ENCODE assay signal across 22 mouse cellular contexts in the genomic region with DNA sequence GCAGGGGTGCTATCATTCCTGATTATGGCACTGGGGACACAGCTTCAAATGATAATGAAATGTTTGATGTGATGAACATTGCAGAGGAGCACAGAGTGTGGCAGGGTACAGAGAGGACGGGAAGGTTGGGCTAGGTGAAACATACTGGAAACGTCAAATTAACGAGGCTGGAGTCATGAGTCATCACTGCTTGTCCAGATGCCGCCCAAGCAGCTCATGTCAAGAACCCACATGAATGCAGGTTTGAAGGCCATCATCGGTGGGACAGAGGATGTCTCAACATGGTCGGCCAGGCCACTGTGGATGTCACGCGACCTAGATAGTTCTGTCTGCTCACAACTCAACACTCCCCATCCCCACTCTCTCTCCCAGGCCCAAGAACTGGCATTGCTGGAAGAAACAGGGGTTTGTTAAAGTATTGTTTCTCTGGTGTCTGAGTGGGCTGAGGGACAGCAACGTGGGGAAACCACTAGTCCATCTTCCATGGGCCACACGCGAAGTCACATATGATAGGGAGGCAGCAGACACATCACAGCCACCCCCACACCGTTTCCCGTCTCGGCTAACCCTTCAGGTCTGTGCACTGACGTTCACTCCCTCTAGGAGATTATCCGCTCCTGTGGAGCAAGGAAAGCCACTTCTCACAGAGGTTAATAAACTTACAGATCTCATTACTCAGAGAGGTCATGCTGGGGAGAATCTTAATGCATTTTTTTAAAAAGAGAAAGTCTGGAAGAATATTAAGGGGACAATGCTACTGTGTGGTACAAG. TPM values are rescaled to one million over a fixed set of nuclear protein-coding genes. Genes with fewer than 3 reads are reported as not detected.
"Had no signal": no experiment of that assay in that cellular context is flagged by ENCODE, and none has a peak within 500 bp of the region (broad histone marks: within the 10 kb centered on the region; RNA-seq: fewer than 3 reads in every experiment).

No protein-coding gene starts in this region.

- H3K27ac ChIP-seq: layer of hippocampus, adult 2 months; limb, embryonic 10.5 days; limb, embryonic 13.5 days; liver, embryonic 12.5 days; liver, embryonic 15.5 days; lung, embryonic 15.5 days; midbrain, embryonic 12.5 days; neural tube, embryonic 13.5 days had no signal

- H3K9me3 ChIP-seq: limb, embryonic 10.5 days; limb, embryonic 13.5 days; liver, embryonic 12.5 days; liver, embryonic 15.5 days; lung, embryonic 15.5 days; megakaryocyte, embryonic 14.5 days; midbrain, embryonic 12.5 days; neural tube, embryonic 13.5 days had no signal

- H3K4me1 ChIP-seq: lung, embryonic 15.5 days; midbrain, embryonic 12.5 days had no signal

- H3K36me3 ChIP-seq: limb, embryonic 10.5 days; limb, embryonic 13.5 days; liver, embryonic 12.5 days; liver, embryonic 15.5 days; lung, embryonic 15.5 days; midbrain, embryonic 12.5 days; neural tube, embryonic 13.5 days had no signal

- DNase-seq: kidney, adult 9 months; layer of hippocampus, adult 9-11 months; liver; lung, adult 18-20 months; lung, postnatal 10 days; lung, postnatal 36 days; thymus, adult 18-20 months; thymus, postnatal 36 days had no signal

- H3K9ac ChIP-seq: limb, embryonic 13.5 days; liver, embryonic 12.5 days; liver, embryonic 15.5 days; lung, embryonic 15.5 days; midbrain, embryonic 12.5 days; neural tube, embryonic 13.5 days had no signal

- ATAC-seq: intestine, embryonic 16.5 days; liver, embryonic 12.5 days; midbrain, embryonic 16.5 days had no signal

- H3K4me3 ChIP-seq: layer of hippocampus, adult 2 months; limb, embryonic 10.5 days; limb, embryonic 13.5 days; liver, embryonic 12.5 days; liver, embryonic 15.5 days; lung, embryonic 15.5 days; megakaryocyte, embryonic 14.5 days; midbrain, embryonic 12.5 days; myocyte; neural tube, embryonic 13.5 days had no signal

- H3K27me3 ChIP-seq: limb, embryonic 13.5 days; liver, embryonic 15.5 days; lung, embryonic 15.5 days; midbrain, embryonic 12.5 days; neural tube, embryonic 13.5 days had no signal

- H3K4me2 ChIP-seq: limb, embryonic 13.5 days; liver, embryonic 12.5 days; liver, embryonic 15.5 days; lung, embryonic 15.5 days; midbrain, embryonic 12.5 days; neural tube, embryonic 13.5 days had no signal

RNA-seq across cellular contexts. Expression of gene Homer2, which starts 11.4 kb away (rescaled TPM):
- total RNA-seq: monocyte, adult 5-6 weeks; neutrophil, adult 5-6 weeks had no signal
- polyA plus RNA-seq: myocyte had no signal
